Mouse (Mus musculus) cerebellum, postnatal 4 days (tissue): ENCODE data around the gene Vapb.

Source experiments
- DNase-seq, 2 experiments: peaks; one replicate each; pipeline ENCODE4 v3.0.0; 2022; ENCODE audit warnings: low spot score in 2 of 2, mixed read lengths in 1 of 2

The Vapb gene

DNA sequence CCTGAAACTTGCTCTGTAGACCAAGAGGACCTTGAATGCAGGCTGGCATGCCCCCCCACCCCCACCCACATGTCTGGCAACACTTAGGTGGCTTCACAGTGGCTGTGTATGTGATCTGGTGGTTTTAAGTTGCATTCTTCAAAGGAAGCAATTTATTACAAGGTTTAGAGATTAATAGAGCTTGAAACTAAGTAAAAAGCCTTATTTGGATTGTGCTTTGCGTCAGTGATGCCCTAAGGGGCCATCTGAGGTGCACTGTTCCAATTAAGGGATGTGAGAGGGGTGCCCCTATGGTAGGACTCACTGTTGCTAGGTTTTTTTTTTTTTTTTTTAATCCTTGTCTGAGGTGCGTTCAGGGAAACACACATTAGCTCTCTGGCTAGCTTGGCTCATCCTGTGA, 2.9 kb upstream of the Vapb start:
- DNase-seq = no peak

- DNase-seq = no peak
Observed at GRCm38 (mm10) chr2:173738232-173738631, 921 bp downstream of the Vapb start.

- DNase-seq = no peak
Observed at GRCm38 (mm10) chr2:173739107-173739506, 1.8 kb downstream of the Vapb start.

- no peak for DNase-seq
Observed at GRCm38 (mm10) chr2:173742090-173742489, 4.8 kb downstream of the Vapb start.

DNA sequence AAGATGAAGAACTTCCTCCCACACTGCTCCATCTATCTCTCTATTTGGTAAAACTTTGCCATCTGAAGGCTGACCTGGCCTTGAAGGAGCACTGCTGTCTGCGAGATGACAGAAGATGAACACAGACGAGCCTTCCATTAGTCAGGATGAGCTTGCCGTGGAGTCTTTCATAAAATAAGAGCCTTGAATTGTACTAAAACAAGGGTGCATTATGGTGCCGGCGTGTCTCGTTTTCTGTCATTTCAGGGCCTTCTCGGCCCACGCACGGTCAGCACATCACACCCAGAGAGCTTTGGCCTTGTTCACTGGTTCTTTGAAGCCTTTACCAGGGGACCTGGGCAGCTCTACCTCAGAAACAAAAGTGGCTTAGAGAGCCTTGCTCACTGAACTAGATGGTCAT, 5.4 kb downstream of the Vapb start:
- no peak for DNase-seq

GRCm38 (mm10) chr2:173744070-173744815, 6.9 kb downstream of the Vapb start:
- no peak for DNase-seq

GRCm38 (mm10) chr2:173748961-173749659, 11.8 kb downstream of the Vapb start:
- no peak for DNase-seq

- no peak for DNase-seq
Observed at GRCm38 (mm10) chr2:173755433-173756144, 18.3 kb downstream of the Vapb start.

DNA sequence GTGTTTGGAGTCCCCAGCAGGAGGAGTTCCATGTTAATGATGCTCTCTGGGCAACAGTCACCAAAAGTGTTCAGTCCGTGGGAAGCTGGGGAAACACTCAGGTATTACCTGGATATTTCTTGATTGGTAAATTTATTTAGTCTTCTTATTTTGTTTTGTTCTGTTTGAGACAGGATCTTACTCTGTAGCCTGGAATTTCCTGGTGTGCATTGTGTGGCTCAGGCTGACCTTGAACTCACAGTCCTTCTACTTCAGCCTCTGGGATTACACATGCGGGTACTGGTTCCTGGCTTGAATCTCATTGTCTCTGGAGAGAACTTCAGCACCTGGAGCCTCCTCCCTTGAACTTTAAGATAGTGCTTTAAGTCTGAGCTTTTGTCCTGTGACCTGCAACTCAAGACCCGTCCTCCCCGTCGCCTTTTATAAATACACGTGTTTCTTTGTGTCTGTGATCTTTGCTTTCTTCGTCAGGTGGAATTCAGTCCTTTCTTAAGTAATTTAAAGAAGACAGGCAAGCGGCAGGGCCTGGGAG, 20.4 kb downstream of the Vapb start:
- no peak for DNase-seq

GRCm38 (mm10) chr2:173760607-173761006, 23.3 kb downstream of the Vapb start:
- no peak for DNase-seq

- no peak for DNase-seq
Observed at GRCm38 (mm10) chr2:173764629-173765028, 27.3 kb downstream of the Vapb start.

- no peak for DNase-seq
Observed at GRCm38 (mm10) chr2:173767959-173768595, 30.8 kb downstream of the Vapb start.

DNA sequence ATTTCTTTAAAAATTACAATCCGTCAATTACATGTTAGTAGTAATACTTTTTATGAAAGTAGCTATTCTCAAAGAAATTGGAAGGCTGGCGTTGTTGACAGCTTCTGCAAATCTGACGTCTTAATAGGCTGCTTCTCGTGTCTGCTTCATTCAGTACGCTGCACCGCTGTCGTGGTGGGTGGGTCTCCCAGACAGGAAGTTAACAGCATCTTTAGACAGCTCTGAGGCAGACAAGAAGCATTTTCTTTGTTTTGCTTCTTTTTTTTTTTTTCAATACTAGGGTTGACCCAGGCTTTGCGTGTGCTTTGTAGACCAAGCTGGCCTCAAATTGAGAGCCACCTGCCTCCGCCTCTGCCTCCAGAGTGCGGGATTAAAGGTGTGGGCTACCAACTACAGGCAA, 31.9 kb downstream of the Vapb start:
- no peak for DNase-seq

DNA sequence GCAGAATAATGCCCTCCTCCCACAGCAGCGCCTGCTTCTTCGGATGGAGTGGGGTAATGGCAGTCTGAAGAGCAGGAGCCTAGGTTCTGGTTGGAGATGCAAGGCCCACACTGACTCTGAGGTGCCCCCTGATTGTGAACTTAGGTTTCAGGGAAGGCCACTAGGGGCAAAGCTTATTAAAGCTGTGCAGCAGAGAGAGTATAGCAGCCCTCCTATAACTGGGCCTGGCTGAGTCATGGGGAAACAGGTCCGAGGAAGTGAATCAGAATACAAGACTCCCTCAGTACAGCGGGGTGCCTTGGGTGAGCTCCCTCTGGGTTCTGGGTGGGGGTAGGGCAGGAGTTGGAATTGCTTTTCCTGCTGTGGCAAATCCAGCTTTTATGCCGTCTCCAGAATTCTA, 33.3 kb downstream of the Vapb start:
- no peak for DNase-seq

DNA sequence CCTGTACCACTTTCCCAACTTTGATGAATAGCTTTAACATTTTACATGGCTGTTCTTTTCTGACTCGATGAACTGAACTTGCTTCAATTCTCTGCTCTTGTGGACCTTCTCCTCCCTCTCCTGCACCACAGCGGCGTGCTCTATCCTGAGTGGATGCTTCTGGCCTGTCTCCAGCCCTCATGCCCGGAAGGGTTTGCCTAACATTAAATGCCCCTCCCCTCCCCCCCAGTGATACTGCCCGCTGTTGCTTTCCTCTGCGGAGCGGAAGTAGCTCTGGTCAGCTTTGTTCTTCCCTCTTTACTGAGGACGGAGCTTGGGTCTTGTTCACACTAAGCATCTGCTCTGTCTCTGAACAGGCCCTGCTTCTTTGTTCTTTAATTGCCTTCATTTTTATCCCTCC, 34.4 kb downstream of the Vapb start:
- DNase-seq = no peak

DNA sequence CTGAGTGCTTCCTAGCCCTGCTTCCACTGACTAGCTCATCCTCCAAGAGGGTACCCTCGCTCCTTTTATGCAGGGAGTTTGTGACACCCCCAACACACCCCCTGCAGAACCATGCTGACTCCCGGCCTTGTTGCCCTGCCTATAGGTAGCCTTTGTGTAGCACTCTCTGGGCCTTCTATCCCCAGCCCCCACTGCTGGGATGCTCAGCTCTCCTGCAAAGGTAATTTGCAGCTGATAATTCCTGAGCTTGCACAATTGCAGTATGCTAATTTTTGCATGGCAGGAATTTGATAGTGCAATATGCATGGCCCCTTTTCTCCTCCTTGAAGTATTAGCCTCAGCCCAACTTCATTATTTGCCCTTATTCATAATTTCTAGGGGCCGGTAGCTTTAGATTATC, 38.2 kb downstream of the Vapb start:
- no peak for DNase-seq

GRCm38 (mm10) chr2:173776108-173776507, 38.8 kb downstream of the Vapb start:
- DNase-seq = no peak

- no peak for DNase-seq
Observed at GRCm38 (mm10) chr2:173780931-173781330, 43.6 kb downstream of the Vapb start.

DNA sequence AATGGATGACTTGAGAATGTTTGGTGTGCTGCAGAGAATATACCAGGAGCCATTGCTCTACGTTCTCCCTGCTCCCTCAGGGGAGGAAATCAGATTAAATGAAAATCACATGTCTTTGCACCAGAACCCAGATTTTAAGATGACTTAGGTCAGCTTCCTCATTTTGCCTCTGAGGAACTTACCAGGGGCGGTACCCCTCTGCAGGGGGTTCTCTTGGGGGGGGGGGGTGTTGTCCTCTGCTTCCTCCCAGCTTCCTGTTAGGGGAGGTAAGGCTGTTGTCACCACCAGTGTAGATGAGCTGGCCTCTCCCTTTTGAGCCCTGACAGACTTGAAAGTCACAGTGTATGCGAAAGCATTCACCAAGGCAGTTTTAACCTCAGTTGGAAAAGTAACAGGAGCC, 47.1 kb downstream of the Vapb start:
- no peak for DNase-seq

GRCm38 (mm10) chr2:173784884-173785283, 47.6 kb downstream of the Vapb start:
- DNase-seq = no peak

DNA sequence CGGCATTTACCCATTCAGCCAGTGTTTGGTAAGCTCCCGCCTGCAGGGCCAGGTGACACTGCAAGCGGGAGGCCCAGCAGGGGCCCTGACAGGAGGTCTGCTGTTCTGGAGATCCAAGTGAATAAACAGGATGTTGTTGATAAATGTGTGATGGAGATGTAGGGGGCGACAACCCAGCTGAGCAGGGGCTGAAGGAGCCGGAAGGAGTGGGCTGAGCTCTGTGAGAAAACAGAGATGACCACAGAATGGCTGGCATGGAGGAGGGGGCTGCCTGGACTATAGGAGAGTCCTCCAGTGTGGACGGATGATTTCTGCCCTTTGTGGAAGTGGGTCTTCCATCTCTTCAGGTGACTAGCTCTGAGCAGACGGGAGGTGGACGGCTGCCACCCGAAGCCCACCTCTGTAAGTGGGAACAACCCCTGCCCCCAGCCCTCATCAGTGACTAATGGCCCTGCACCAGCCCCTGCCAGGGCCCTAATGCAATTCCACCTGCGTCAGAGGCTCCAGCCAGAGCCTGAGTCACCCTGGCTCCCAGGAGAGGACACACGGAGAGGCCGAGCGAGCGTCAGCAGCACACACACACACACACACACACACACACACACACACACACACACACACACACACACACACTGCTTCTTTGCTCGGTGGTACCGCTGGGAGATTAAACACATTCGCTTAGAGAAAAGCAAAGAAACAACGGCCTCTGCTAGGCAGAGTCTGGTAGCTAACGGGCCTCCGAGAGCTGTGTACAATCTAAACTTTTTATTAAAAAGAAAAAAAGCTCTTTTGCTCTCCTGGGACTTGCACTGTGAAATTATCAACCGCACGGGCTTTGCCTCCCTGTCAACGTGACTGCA, 52.9 kb downstream of the Vapb start:
- DNase-seq = peak in 1 of 2 experiments; percentile 14
